Mouse (Mus musculus) MN1 (cell line): ENCODE data around the gene Snx3.
A peak's percentile ranks its signal among the peaks of the same experiment; 100 is the strongest.

Source experiments
- DNase-seq: peaks from one replicate; pipeline ENCODE4 v3.0.0-alpha.2; 2016; ENCODE audit warnings: low spot score

Snx3 gene

GRCm38 (mm10) chr10:42510141-42510540 is 8.3 kb downstream of the Snx3 start:
- no peak for DNase-seq

DNA sequence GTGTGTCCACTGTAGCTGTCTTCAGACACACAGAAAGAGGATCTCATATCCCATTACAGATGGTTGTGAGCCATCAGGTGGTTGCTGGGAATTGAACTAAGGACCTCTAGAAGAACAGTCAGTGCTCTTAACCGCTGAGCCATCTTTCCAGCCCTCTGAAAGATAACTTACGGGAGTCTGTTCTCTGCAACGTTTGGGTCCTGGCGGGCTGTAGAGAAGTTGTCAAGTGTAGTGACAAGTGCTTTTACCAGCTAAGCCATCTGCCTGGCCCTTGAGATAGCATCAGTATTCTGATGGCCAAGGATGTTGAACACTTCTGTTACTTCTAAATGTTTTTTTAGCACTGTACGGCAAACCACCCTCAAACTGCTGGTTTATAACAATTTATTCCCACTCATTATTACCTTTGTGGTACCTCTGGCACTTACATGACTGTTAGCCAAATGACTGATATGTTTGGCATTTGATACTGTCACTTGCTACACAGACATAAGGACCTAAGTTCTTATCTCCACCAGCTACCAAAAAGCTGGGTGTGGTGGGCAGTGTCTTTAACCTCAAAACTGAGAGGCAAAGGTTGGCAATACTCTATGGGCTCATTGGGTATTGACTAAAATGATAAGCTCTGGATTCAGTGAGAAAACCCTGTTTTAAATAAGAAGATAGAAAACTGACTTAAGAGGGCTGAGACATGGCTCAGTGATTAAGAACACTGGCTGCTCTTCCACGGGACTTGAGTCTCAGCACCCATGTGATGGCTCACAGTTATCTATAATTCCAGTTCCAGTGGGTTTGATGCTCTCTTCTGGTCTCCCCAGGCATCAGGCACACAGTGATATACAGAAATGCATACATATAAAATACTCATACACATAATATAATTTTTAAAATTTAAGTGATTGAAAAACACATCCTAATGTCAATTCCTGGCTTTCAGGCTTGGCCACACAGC is 9.6 kb downstream of the Snx3 start:
- DNase-seq = no peak

DNA sequence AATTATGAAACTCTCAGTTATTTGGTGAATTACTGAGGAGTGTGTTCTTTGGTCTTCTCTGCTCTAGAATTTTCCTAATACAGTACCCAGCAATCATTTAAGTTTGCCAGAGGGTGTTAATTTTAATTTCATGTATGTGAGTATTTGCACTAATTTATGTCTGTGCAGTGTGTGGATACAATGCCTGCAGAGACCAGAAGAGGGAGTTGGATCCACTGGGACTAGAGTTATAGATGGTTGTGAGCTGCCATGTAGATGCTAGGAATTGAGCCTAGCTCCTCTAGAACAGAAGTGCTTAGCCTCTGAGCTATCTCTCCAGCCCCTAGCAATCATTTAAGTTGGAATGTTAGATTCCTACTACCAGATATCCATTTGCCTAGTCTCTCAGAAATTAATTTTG is 12.3 kb downstream of the Snx3 start:
- no peak for DNase-seq

GRCm38 (mm10) chr10:42518363-42518762 is 16.5 kb downstream of the Snx3 start:
- no peak for DNase-seq

DNA sequence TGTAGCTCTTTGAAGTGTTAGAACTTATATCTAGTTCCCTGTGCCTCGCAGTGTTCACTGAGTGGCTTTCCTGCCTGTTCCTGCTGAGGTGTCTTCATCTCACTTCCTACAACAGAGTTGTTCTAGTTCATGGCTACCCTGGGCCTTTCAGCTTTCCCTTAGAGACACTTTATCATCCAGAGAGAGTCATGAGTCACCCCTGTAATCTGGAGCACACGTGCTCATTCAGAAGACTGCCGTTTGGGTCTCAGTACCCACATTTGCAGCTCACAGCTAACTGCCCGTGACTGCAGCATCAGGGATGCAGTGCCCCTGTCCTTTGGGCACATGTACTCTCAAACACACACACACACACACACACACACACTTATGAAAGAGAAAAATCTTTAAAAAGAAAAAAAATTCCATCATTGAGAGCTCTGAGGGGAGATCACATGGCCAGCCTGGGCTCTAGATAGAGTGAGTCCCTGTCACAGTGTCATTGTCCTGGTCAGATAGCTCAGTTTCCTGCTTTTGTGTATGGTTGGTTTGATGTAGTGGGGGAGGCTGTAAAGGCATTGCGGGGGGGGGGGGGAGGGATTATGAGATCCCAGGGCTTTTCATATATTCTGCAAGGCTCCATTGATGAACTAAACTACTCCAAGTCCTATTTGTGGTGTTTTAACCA is 19.6 kb downstream of the Snx3 start:
- DNase-seq = peak; percentile 51

DNA sequence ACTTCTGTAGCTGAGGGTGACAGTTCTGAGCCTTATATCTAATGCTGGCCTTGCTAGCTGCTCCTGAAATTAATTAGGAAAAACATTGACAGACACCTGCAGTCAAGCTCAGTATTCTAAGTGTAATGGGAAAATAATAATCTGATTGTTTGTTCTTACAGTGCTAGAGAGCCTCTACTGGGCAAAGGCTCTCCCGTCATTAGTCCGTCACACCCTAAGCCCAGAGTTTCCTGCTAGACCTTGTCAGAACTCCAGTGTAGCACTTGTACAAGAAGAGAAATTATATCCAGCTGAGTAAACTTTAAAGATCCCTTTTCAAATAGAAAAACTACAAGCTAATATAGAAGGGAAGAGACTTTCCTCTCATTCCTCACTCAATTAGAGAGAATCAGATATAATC is 21.1 kb downstream of the Snx3 start:
- DNase-seq = no peak

DNA sequence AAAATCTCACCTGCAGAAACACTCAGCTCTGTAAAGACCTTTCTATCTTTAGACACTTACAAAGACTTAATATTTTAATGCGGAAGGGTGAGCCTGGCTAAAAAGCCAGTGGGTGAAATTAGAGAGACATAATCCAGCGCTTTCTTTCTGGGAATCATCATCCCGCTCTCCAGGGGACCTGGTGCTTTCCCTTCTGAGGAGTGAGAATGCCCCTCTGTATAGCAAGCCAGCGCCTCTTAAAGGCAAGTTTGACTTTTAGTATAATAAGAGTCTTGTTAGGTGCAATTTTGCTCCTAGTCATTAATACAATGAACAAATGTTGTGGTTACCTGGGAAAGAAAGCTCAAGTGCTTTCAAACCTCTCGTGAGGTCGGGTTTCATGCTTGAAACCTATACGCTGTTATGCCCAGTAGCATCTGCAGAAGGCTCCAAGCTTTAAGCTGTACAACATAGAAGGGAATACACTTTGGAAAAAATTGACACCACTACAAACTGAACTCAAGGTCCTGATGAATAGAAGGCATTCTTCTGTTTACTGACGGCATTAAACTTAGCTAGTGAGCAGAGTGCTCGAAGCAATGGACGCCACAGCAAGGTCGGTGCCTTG is 21.8 kb downstream of the Snx3 start:
- DNase-seq = no peak

- no peak for DNase-seq
Observed at GRCm38 (mm10) chr10:42525682-42526081, 23.9 kb downstream of the Snx3 start.

DNA sequence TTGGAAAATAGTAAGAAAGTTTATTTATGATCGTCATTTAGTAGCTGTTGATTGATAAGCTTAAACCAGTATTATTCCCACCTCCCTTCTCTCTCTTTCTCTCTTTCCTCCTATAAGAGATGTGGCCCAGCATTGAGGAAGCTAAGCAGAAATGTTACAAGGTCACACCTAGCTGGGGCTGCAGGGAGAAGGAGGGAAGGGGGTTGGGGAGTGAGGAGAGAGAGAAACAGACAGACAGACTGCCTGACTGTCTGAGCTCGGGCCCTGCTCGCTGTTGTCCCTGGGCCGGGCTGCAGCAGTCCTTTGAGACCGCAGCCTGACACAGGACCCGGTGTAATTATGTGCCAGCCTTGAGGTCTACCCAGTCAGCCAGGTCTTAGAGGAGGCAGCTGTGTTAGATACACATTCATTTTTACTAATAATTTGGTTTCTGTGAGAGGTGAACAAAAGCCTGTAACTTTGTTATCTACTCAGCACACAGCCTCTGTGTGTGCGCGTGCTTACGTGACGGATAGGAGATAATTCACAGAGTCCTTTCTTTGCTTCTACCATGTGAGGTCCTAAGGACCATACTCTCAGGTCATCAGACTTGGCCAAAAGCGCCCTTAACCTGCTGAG is 32.1 kb downstream of the Snx3 start:
- DNase-seq = no peak

DNA sequence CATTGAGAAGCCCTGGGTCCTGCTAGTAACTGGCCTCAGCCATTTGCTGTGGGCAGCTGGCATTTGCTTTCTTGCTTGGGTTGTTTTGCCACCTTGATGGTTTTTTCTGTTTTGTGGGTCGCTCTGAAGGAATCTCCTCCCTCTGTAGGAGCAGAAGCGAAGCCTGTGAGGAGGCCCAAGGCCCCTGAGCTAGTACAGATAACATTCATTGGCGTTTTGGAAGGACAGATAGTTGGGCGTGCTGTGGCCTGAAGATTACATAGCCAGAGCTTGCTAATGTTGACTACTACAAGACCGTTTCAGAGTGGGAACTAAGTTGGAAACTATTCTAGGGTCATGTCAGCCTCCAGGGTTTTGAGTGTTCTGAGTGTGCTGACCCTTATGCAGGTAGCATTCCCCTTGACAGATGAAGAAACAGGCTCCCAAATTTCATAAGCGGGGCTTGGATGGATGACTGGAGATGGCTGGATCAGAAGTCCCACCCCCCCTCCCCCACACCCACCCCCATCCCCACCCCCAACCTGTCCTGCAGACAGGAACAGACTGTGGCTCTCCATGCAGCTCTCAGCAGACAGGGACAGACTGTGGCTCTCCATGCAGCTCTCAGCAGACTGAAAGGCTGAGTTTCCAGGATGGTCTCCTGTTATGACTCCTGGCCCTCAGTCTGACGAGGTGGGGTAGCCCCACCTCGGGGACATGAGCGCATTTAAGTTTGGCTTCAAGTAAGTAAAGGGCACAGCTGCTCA is 35.9 kb downstream of the Snx3 start:
- no peak for DNase-seq

DNA sequence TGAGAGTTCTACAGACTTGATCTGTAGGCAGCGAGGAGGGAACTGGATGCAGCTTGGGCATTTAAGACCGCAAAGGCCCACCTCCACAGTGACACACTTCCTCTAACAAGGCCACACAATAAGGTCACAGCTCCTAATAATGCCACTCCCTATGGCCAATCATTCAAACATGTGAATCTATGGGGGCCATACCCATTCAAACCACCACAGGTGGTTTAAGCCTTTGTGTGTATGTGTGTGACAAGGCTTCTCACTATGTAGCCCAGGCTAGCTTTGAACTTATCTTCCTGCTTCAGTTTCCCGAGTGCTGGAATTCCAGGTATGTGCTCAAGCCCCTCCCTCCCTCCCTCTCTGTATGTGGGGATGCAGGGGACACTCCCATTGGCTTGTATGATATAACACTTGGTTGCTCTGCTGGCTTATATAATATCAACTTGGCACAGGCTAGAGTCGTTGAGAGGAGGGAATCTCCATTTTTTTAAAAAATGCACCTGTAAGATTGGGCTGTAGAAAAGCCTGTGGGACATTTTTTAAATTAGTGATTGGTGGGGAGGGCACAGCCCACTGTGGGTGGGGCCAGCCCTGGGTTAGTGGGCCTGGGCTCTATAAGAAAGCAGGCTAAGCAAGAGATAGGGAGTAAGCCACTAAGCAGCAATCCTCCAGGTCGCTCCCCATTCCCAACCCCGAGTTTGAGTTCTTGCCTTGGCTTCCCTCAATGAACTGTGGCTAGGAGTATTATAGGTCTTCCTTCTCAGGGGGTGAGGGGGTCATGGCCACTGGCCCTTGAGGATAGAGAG is 44.1 kb downstream of the Snx3 start:
- no peak for DNase-seq

DNA sequence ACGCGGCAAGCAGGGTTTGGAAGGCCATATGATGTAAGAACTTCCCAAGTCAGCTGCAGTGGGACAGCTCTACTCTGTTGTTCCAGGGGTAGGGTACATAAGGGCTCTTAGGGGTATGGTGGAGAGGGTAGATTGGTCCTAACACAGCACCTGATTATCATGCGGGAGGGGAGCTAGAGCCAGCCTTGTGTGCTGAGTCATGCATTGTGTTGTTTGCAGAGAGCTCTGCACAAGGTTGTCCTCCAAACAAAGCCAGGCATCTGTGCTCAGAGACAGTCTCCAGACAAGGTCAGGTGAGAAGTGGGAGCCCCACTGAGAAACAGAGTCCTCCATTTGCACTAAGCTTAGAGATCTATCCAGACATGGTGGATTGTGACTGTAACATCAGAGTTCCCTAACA is 44.7 kb downstream of the Snx3 start:
- no peak for DNase-seq

- DNase-seq = no peak
Observed at GRCm38 (mm10) chr10:42559581-42560200, 57.9 kb downstream of the Snx3 start.

- DNase-seq = no peak
Observed at GRCm38 (mm10) chr10:42562272-42562671, 60.4 kb downstream of the Snx3 start.

DNA sequence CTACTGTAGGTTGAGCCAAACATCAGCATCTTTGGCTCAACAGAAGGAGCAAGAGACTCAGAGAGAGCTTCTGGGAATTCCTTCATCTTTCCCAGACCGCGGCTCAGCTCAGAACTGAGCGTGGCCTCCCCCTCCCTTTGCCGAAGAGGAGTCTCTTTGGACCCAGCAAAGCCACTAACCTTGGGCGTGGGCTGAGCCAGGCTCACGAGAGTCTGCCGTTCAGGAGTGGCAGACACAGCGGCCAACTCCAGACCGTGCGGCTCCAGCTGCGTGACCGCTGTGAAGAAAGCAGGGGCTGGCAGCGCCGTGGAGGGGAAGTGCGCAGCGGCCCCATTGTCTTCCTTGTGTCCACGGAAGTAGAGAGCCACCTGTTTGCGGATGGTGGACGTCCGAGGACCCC is 70.7 kb downstream of the Snx3 start:
- DNase-seq = no peak

DNA sequence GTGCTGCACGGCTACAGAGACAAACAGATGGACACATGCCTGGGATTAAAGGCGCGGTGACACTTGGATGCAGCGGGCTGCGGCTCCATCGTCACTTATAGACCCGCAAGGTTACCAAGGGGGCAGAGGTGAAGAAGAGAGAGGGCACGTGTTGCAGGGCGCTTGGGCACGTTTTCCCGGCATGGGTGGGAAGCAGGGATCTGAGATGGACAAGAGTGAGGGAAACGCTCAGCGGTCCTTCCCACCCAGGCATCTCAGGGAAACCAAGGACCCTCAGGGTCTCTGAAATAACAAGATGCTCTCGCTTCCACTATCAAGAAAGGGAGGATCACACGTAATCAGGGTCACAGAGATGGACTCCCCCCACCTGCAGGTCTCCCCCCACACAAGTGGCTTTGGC is 71.1 kb downstream of the Snx3 start:
- DNase-seq = no peak

- no peak for DNase-seq
Observed at GRCm38 (mm10) chr10:42574639-42575038, 72.8 kb downstream of the Snx3 start.

- no peak for DNase-seq
Observed at GRCm38 (mm10) chr10:42577525-42578280, 75.9 kb downstream of the Snx3 start.

- no peak for DNase-seq
Observed at GRCm38 (mm10) chr10:42578281-42578675, 76.4 kb downstream of the Snx3 start.
